Mouse (Mus musculus): ENCODE results near the gene Mgat5.

DNA sequence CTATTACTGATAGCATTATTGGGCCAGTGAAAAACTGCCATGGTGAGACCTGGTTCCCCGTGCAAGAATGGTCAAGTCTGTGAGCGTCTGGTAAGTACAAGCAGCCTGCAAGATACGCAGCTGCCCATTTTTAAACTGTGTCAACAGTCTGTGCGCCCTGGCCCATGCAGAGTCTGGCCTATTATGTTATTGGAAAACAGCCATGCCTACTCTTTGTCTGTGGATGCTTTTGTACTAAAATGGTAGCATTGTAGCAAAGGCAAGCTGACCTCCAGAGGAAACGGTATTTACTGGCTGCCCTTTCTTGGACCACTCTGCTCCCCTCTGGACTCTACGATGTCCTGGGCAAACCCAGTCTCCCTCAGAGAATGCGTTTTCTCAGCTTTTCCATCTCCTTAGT lies 209.7 kb downstream of the Mgat5 start:
- no peak for TF ChIP-seq CTCF (IDR thresholded peaks at IDR 0.05; ENCODE audit: borderline replicate concordance, control insufficient read depth, extremely low read depth, insufficient read depth, low read length, poor library complexity)
- no peak for TF ChIP-seq POLR2A (IDR thresholded peaks at IDR 0.05; ENCODE audit: control insufficient read depth, extremely low read depth, insufficient read depth, low read length, poor library complexity)

All from thymus, adult 2 months (tissue).